Mouse (Mus musculus): ENCODE results near the gene Cpne2.

- no peak for TF ChIP-seq CTCF (IDR thresholded peaks at IDR 0.05; ENCODE audit: low read depth, low read length)
- TF ChIP-seq POLR2A (IDR thresholded peaks at IDR 0.05; ENCODE audit: extremely low read depth, insufficient read depth, low read length), result no peak
Measured at GRCm38 (mm10) chr8:94489809-94490483, 42.8 kb upstream of the Cpne2 start.
